18 mouse cellular contexts compared by ENCODE assay signal in genomic region chr10:90770403-90770955, GRCm38 (mm10).
DNase-seq lines count a peak whose midpoint lies in the region; ATAC-seq and TF ChIP-seq lines count a peak whose summit lies in the region.
"Had no signal": no experiment of that assay in that cellular context is flagged by ENCODE, and none has a peak within 500 bp of the region (broad histone marks: within the 10 kb centered on the region; RNA-seq: fewer than 3 reads in every experiment).

No protein-coding gene starts in this region.

- intact Hi-C loops in left cerebral cortex, adult 2 months (cut with DNase I), result no loop called here
- intact Hi-C loops in left cerebral cortex, postnatal 25 days (cut with DNase I), result no loop called here

- no peak overlapping the region for H3K27ac ChIP-seq in forebrain, embryonic 13.5 days
- H3K27ac ChIP-seq in forebrain, embryonic 10.5 days, result no peak overlapping the region
- H3K27ac ChIP-seq in left cerebral cortex, adult 2 months, result peak overlapping the region; percentile 53
- no peak overlapping the region; the same call in 1 of the 2 replicates for H3K27ac ChIP-seq in forebrain, postnatal 0 days (ENCODE audit: low read depth, low read length)
- no peak overlapping the region for H3K27ac ChIP-seq in neural tube, embryonic 14.5 days (ENCODE audit: low read depth, low read length)
- H3K27ac ChIP-seq: embryonic facial prominence, embryonic 13.5 days; gastrocnemius, adult 2 months; limb, embryonic 15.5 days had no signal

- H3K4me2 ChIP-seq in forebrain, embryonic 13.5 days, result peak overlapping the region; percentile 28
- H3K4me2 ChIP-seq in forebrain, postnatal 0 days (ENCODE audit: low read depth), result no peak overlapping the region
- no peak overlapping the region for H3K4me2 ChIP-seq in neural tube, embryonic 14.5 days (ENCODE audit: low read depth, low read length)
- H3K4me2 ChIP-seq: embryonic facial prominence, embryonic 13.5 days; limb, embryonic 15.5 days had no signal

- no peak overlapping the region for H3K9ac ChIP-seq in forebrain, embryonic 13.5 days
- no peak overlapping the region for H3K9ac ChIP-seq in forebrain, postnatal 0 days
- H3K9ac ChIP-seq in neural tube, embryonic 14.5 days (replicated peaks; ENCODE audit: low read depth, low read length), result no peak overlapping the region
- H3K9ac ChIP-seq: embryonic facial prominence, embryonic 13.5 days; limb, embryonic 15.5 days; liver, postnatal 0 days had no signal

- no peak for DNase-seq in forebrain, embryonic 10.5 days (ENCODE audit: extremely low spot score, low spot score)
- DNase-seq in left cerebral cortex, adult 2 months (ENCODE audit: extremely low spot score in 1 of 2, low spot score in 2 of 2), result no peak
- no peak for DNase-seq in left cerebral cortex, postnatal 25 days (ENCODE audit: low spot score in 2 of 2)
- peak; percentile 11 for DNase-seq in forebrain, postnatal 0 days
- no peak for DNase-seq in left cerebral cortex, adult 11 months (ENCODE audit: low spot score)
- DNase-seq: adrenal gland, adult 2 months; gastrocnemius, adult 2 months; heart, postnatal 4 days; kidney, adult 11 months; kidney, postnatal 10 days; liver, postnatal 0 days; right cerebral cortex, postnatal 25 days; thymus, postnatal 36 days had no signal

- 16% methylated on average over 11 of the region's 11 CpGs for WGBS in forebrain, embryonic 13.5 days
- WGBS in forebrain, embryonic 10.5 days, result 26% methylated on average over 11 of the region's 11 CpGs
- WGBS in forebrain, postnatal 0 days, result 13% methylated on average over 11 of the region's 11 CpGs
- WGBS in neural tube, embryonic 14.5 days, result 21% methylated on average over 11 of the region's 11 CpGs

- peak; percentile 39; the same call in 1 of the 2 replicates for ATAC-seq in forebrain, embryonic 13.5 days
- ATAC-seq in forebrain, postnatal 0 days, result peak; percentile 43
- ATAC-seq in neural tube, embryonic 14.5 days (ENCODE audit: low read depth), result peak; percentile 62; the same call in 1 of the 2 replicates
- ATAC-seq in inflammation-experienced regulatory T-cells, adult 6 months, result no peak
- ATAC-seq: liver, postnatal 0 days had no signal

- no peaks in the 10 kb centered on the region for H3K9me3 ChIP-seq in forebrain, embryonic 13.5 days (replicated peaks)
- H3K9me3 ChIP-seq in forebrain, embryonic 10.5 days, result no peaks in the 10 kb centered on the region
- H3K9me3 ChIP-seq in forebrain, postnatal 0 days (ENCODE audit: low read length), result no peaks in the 10 kb centered on the region
- H3K9me3 ChIP-seq in neural tube, embryonic 14.5 days (ENCODE audit: control insufficient read depth, low read length), result no peaks in the 10 kb centered on the region
- H3K9me3 ChIP-seq: embryonic facial prominence, embryonic 13.5 days; limb, embryonic 15.5 days had no signal

- no peak overlapping the region for H3K4me3 ChIP-seq in forebrain, embryonic 13.5 days
- H3K4me3 ChIP-seq in forebrain, embryonic 10.5 days, result no peak overlapping the region
- no peak overlapping the region for H3K4me3 ChIP-seq in left cerebral cortex, adult 2 months
- no peak overlapping the region for H3K4me3 ChIP-seq in forebrain, postnatal 0 days (ENCODE audit: low read depth, low read length)
- H3K4me3 ChIP-seq in neural tube, embryonic 14.5 days (ENCODE audit: low read depth, low read length), result no peak overlapping the region
- H3K4me3 ChIP-seq: embryonic facial prominence, embryonic 13.5 days; gastrocnemius, adult 2 months; limb, embryonic 15.5 days had no signal

- H3K36me3 ChIP-seq in forebrain, embryonic 13.5 days (ENCODE audit: poor library complexity, severe bottlenecking), result no peaks in the 10 kb centered on the region
- H3K36me3 ChIP-seq in forebrain, embryonic 10.5 days (replicated peaks), result no peaks in the 10 kb centered on the region
- H3K36me3 ChIP-seq in forebrain, postnatal 0 days (ENCODE audit: insufficient read depth), result no peaks in the 10 kb centered on the region
- no peaks in the 10 kb centered on the region for H3K36me3 ChIP-seq in neural tube, embryonic 14.5 days (ENCODE audit: control insufficient read depth, insufficient read depth, low read length)
- H3K36me3 ChIP-seq: embryonic facial prominence, embryonic 13.5 days; limb, embryonic 15.5 days had no signal

- no peaks in the 10 kb centered on the region for H3K27me3 ChIP-seq in forebrain, embryonic 13.5 days
- H3K27me3 ChIP-seq in forebrain, embryonic 10.5 days (ENCODE audit: poor library complexity, severe bottlenecking), result peaks cover 18% of the 10 kb centered on the region; the same call in 1 of the 2 replicates
- no peaks in the 10 kb centered on the region for H3K27me3 ChIP-seq in forebrain, postnatal 0 days (ENCODE audit: insufficient read depth, low read length)
- H3K27me3 ChIP-seq in neural tube, embryonic 14.5 days (ENCODE audit: control insufficient read depth, insufficient read depth, low read length), result no peaks in the 10 kb centered on the region

- TF ChIP-seq CTCF in left cerebral cortex, adult 2 months (IDR thresholded peaks at IDR 0.05), result peak; percentile 20
- peak; percentile 24; the same call in 1 of the 2 replicates for TF ChIP-seq CTCF in forebrain, postnatal 0 days (IDR thresholded peaks at IDR 0.05; ENCODE audit: low read depth)

- peaks cover 23% of the 10 kb centered on the region for H3K4me1 ChIP-seq in forebrain, embryonic 13.5 days
- peaks cover 26% of the 10 kb centered on the region for H3K4me1 ChIP-seq in forebrain, embryonic 10.5 days
- no peaks in the 10 kb centered on the region for H3K4me1 ChIP-seq in forebrain, postnatal 0 days (ENCODE audit: insufficient read depth)
- H3K4me1 ChIP-seq in neural tube, embryonic 14.5 days (ENCODE audit: control insufficient read depth, insufficient read depth, low read length), result peaks cover 8% of the 10 kb centered on the region; the same call in 1 of the 2 replicates
